Mouse (Mus musculus): Measurements from ENCODE around the gene Scfd2.
A peak's percentile ranks its signal among the peaks of the same experiment; 100 is the strongest.

The Scfd2 gene

DNA sequence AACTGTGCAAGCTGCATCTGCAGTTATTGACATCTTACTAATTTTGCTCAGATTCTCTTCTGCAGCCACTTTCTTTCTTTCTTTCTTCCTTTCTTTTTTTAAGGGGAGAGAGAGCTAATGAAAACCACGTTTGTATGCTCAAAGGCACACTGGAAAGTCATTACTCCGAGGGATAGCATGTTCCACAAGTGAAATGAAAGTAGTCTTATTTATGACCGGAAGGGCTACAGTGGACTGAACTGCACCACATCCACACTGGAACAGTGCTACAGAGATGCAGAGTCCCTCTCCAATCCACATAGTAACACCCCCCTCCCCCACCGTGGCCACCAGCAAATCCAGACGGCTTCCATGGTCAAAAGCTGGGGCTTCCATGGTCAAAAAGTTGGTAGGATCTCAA lies 224.3 kb downstream of the Scfd2 start:
- DNase-seq: no peak

DNA sequence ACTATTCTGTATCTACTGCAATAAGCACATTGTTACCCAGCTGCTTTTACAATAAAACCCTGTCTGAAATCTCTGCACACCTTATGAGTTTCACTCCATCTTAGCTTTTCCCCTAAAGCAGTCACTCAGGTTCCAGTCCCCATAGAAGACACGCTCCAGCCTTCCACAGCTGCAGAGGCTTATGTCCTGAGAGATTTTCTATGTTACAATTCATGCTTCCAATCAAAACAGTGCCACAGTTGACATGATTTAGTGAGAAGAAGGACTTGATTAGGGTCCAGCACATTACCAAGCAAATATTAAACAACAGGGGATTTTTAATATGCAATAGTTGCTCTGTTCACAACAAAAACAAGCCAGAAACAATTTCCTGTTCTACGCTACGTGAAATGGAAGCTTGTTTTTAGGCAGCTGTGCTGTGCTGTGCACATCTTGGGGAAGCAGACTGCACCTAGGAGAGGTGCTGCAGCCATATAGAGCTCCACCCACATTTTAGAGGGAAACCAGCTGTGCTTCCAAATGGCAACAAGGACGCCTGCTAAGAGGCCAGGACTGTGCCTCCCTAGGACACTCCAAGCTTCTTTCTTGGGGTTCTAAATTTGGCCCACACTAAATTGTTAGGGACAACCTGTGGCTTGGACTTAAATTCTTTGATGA lies 225.9 kb downstream of the Scfd2 start:
- DNase-seq: no peak

DNA sequence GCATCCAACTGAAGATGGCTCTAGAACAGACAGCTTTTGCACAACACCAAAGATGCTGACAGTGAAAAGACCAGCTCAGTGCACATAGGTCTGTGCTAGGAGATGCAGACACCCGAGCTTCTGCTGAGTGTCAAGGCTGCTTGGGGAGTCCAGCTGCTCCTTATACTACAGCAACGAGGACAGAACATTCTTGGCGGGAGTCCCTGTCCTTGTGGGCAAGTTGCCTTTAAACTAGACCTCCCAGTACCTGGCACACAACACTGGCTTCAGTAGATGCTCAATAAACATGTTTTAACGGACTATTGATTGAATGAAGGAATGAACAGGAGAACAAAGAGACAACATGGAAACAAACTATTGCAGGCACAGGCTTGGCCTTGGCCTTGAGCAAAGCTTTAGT lies 226.8 kb downstream of the Scfd2 start:
- DNase-seq: no peak

DNA sequence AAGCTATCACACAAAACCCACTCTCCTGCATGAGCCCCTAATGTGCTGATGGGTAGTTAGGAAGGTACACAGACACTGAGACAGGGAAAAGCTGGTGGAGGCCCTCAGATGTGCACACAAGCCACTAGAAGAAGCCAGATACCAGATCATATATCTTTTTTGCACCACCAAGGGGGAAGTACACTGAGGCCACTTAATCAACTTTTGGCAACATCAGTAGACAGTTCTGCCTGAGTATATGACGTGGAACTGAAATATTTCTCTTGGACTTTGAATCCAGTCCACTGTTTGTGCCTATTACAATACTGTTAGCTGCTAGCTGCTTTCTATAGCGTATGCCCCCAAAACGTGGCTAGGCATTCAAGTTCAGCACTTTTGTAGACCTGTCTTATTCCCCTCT lies 229.2 kb downstream of the Scfd2 start:
- no peak for DNase-seq

DNA sequence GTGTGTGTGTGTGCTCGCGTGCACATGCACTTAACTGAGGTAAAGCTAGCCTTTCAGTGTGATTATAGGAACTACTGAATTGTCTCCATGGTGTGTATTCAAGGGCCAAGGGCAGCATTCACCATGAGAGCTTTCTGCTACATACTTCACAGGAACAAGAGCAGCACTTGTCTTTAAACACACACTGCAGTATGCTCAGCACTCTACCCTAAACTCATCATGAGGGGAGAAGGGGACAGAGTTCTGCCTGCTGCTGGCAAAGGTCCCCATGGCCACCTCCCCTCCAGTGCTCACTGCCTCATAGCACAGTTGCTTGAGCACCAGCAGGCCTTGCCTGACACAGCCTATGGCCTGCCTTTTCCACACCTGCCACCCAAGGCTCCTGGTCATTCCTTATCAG lies 230.1 kb downstream of the Scfd2 start:
- DNase-seq: no peak

DNA sequence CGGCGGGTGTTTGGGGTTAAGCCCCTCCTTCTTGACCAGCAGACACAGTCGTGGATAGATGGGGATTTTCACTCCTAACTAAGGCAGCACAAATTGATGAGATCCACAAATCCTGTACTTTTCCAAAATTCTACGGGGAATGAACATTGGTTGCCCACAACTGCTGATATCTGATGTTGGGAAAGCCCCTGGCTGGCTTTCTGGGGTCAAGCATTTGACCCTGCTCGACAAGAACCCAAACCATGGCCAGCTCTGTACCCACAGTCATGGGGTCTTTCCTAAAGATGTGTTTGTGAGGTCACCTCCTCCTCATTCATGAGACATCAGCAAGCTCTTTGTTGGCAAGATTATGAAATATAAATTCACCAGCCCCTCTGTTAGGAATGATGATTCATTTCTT lies 230.6 kb downstream of the Scfd2 start:
- no peak for DNase-seq

DNA sequence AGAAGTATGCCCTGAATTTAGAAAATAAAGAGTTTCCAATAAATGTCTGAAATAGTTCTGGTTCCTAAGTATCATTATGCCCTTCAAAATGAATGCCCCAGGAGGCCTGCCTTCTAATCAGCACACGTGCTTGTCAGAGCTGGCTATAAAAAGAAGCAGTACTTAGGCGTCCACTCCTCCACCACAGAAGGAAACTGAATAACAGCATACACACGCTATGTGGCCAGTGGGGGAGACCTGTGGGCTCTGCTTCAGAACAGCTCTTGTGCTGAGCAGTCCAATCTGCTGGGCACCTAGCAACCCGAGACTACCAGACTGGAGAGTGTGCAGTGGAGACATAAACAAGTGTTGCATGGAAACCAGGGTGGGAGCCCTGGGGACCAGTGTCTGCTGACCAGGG lies 231.4 kb downstream of the Scfd2 start:
- no peak for DNase-seq

DNA sequence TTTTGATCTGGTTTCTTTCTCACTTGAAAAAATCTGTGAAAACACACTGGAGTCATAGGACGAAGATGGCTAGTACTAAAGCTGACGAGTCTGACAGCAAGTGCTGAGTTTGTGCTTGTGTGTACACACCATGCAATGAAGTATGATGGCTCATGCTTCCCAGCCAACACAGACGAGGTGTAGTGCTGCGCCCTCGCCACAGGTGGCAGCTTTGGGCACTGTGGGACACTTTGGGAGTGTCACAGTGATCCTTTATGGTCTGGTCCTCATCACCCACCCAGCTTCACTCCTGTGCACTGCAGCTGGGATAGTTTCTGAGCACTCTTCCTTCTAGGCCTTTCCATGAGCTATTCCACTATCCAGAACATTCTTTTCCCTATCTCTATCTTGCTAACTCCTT lies 234.4 kb downstream of the Scfd2 start:
- no peak for DNase-seq

DNA sequence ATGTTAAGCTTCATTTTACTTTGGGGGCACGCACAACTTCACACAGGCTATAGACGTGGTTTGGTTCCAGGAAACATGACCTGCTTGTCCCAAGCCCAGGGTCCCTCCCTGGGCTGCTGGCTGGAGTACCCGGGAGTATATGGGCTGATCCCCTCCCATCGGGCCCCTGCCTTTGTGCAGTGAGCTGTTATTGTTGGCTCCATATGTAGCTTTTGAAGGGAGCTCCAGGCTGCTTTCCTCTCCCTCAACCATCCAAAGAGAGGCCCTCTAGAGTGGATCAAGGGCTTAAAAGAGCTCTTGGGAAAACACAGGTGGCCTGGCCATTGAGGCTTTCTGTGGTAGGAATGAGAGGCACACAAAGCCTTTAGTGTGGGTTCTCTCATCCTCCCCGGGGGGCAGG lies 235.5 kb downstream of the Scfd2 start:
- no peak for DNase-seq

DNA sequence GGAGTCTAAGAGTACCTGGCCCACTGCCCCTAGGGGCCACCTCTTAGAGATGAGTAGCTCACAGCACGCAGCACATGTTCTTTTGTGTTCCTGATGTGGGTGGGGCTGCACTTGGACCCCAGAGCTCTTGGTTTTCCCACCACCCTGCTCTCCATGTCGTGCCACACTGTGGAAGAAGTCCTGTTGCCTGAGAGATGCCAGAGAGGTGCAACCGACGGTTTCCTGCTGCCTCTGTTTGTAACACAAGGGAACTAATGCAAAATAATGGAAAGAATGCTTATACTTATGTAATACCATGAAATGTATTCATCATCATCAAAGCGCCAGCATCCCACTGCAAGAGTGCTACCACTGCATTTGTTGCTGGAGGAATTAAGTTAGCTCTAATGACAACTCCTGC lies 238.0 kb downstream of the Scfd2 start:
- DNase-seq: no peak

DNA sequence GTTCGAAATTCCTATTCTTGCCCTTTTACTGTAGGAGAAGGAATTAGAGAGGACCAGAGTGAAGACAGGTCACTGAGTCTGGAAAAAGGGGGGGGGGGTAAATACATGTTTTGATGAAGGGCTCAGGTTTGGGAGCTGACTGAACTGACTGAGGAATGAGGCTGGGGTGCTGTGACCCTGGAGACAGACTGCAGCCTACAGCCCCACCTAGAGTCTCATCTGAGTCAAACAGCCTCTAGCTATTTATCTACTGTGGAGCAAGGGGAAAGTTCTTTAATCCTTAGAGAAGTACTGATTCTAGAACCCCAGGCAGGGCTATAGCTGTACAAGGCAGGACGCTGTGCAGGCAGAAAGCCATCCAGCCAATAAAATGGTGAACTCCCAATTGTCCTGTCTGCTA lies 239.5 kb downstream of the Scfd2 start:
- DNase-seq: no peak

DNA sequence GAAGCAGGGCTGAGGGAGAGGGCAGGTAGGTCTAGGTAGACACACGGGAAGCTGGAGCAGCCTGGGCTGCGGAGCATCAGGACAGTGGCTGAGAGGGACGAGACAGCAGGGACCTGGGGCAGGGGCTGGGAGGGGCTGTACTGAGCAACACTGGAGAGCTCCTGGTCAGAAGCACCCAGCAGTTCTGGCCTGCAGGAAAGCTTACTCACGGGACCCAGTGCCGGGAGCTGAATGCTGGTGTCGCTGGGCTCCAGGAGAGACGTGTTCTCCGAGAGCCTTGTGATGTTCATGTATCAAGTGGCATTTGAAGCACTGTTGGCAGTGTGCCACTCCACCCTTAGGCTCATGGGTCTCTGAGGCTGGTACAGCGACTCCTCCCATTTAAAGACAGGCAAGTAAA lies 240.0 kb downstream of the Scfd2 start:
- DNase-seq: no peak

DNA sequence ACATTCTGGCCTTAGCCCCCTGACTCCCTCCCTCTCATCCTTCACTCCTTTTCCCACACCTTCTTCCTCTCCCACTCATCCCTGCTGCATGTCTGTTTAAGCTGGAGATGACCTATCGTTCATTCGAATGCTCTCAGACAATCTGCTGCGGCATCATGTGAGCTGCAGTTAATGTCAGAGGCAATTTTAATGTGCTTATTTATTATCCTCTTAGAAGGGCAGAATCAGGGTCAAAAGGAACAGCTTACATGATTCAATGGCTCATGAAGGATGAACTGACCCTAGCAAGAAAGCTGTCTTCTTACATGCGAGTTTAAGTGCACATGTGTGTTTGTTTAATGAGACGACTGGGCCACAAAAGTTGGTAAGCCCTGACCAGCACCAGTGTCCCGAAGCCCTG lies 241.6 kb downstream of the Scfd2 start:
- DNase-seq: no peak

DNA sequence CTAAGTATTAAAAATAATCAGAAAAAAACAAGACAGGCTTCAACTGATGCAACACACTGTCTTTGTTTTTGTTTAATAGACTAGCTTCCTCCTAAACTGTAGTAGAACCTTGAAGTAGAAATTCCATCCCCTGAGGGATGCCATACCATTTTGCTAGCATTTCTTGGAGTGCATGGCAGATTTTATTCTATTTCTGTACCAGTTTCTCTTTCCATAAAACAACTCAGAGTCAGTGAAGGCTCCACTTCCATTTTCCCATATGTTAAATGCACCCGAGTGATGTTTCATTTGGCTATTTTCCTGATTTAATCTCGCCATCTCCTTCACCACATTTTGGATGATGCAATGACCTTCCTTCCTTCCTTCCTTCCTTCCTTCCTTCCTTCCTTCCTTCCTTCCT lies 243.4 kb downstream of the Scfd2 start:
- DNase-seq: no peak

DNA sequence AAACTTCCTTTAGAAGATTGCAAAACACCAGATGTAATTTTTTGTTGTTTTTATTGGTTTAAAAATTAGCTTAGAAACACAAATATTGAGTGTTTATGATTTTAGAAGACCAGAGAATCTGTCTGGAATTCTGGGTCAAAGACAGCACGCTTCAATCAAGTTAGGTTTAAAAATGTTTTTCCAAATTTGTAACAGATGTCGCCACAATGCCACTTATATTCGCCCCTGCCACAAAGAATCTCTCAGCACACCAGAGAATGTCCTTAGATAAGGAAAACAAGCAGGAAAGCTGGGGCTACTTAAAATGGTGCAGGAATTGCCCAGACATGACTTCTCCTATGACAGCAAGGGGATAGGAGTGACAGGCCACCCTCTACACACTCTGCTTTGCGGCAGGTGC lies 245.3 kb downstream of the Scfd2 start:
- DNase-seq: no peak

DNA sequence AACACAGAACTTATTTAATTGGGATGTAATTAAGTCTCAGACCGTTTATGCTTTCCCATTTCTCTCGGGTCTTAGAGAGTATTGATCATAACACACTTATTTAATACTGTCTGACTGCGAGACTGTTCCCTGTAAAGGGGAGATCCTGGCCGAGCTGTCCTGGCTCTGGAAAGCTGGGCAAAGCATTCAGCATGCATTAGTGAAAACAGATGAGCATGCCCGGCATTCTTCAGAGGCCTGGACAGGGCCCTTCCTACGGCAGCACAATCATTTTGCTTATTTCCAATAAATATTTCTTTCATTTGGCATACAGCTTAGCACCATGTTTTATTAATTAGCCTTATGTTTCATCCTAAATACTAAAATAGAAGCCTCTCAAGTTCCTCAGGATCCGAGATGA lies 245.8 kb downstream of the Scfd2 start:
- no peak for DNase-seq

DNA sequence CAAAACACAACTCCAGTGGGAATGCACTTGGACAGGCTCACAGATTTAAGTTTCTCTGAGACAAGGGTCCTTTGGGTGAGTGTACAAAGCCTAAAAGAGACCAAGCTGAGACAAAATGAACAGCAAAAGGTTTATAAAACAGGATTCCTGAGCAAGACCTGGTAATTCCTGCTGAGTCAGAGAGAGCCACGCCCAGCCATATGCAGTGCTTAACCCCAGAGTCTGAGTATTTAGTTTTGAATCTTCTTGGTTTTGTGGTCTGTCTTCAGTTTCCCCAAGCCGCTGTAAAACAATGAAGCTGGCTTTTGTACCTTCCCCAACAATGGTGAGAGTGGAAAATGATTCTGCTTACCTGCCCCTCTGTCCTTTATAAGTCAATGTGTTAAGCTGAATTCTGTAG lies 246.3 kb downstream of the Scfd2 start:
- no peak for DNase-seq

DNA sequence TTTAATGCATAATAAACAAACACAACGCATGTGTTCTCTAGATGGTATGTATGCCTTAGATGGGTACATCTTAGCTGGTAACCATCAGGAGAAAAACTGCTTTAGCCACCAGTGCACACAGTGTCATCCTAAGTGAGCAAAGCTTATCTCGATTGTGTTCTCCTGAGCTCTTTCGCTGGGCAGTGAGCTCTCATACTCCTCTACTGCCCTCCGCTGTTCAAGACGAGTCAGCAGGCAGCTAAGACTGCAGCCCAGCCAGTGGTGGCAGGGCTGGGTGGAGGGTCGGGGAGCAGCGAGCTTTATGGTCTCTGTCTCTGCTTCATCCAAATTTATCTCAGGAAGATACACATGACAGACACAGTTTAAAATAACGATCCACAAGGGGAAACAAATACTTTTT lies 248.0 kb downstream of the Scfd2 start:
- DNase-seq: peak; percentile 35 to 36

DNA sequence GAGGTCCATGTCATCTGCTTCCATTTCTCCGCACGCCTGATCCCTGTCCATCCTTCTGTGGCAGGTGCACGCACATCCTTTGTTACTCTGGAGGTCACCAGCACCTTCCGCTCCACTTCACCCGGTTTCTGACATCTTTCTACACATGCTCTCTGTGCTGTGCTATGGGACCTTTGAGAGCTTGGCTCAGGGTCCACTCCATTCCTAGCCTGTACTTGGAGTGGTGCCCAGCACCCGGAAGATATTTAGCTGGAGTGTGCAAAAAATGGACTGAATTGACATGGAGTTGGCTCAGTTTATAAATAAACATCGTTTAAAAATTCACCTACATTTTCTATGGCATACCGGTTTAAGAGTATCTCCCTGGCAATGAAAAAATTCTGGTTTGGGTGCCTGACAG lies 250.1 kb downstream of the Scfd2 start:
- peak; percentile 28 to 30 for DNase-seq

DNA sequence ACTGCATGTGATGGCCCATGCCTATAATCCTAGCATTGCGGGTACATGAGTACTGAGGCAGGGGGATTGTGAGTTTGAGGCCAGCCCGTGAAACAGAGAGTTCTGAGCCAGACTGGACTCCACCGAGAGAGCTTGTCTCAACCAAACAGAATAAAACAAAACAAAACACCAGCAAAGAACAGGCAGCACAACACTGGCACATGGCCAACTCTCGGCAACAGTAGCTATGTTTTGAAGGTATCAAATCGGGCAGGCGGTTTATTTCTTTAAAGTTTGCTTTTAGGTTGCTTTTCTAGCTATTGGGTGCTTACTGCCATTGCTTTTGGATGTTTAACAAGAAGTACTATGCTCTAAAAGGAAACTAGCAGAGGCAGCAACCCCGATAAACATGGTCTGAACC lies 251.9 kb downstream of the Scfd2 start:
- DNase-seq: no peak

DNA sequence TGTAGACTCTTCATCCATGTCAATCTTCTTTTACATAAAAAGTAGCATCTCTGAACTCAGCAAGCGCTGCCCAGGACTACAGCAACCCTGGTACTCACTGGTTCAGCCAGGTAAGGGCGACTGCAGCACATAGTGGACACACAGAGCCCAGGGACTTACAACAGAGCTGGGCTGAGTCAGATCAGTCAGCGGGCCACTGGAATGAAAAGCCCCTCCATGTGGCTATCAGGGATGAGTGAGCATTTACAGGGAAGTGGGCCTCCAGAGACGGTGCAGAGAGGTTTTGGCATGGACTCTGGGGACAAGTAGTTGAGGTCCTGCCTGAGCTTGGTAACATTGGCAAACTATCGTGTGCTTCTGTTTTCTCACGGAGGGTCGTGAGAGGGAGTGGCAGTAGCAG lies 253.1 kb downstream of the Scfd2 start:
- DNase-seq: no peak

DNA sequence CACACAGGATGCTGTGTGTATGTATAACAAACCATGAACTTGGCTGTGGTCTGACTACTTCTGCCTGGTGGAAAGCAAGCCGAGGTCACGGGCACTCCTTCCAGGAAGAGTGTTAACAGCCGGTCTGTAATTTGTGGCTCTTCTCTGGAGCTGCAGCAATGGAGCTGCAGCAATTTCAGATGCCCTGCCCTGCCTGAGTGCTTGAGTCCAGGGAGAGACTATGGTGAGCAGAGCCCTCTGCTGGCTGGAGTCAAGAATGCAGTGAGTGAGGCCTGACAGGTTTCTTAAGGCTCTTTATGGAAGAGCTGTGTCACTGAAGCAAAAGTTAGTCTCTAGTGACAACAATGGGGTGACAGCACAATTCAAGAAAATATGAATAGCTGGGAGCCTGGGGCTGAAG lies 253.8 kb downstream of the Scfd2 start:
- peak; percentile 91 to 96 for DNase-seq

DNA sequence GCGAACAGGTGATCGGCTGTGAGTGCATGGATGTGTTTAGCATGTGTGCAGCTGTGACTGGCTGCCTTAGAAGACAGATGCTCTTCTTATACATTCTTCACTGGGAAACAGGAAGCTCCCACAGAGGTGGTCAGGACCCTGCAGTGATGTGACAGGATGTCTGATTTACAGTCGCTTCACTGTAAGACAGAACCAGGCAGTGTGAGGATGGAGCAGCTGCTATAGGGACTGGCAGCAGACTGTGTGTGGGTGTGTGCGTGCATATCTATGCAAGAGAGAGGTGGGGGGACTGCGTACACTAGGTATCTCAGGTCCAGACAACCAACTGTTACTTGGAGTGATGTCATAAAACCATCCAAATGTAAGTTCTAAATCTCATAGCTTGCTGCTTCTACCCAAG lies 254.3 kb downstream of the Scfd2 start:
- no peak for DNase-seq

DNA sequence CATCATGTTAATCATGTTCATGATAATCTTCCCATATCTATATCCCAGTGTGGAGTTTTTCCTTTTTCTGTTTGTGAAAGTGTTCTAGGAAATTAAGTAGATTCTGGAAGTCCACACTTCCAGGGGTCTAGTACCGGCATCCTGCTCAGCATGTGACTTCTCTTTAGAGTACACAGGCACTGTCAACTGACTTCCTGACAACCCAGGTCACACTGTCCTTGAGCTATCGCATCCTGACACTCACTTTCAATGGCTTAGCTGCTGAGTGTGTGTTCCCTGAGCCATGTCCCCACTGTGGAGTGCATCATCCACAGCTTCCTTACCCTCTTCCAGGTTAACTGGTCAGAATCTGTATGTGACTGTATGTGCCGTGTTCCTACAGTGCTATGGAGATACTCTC lies 258.2 kb downstream of the Scfd2 start:
- no peak for DNase-seq

DNA sequence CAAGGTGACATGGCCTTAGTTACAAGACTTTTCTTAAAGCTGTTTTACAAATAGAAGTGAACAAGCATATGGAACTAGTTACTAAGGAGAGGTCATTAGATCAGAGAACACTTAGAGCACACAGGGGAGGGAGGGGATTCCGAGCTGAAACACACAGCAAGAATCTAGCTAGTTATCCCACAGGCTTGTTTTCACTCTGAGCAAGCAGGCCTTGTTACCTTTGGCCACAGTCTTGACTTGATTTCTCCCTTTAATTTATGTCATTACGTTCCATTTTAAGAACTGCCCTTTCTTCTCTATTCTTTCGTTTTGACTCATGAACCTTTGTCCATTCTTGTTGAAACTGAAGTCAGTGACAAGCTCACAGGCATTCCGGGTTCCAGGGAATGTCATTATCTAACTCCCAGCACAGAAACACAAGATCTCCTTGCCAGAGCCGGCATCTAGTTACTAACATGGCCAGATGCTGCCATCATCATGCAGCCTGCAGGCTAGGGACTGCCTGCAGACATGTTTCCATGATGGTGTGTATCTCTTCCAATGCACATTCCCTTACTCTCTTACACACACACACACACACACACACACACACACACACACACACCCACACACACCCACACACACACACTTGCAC lies 263.7 kb downstream of the Scfd2 start:
- DNase-seq: no peak
